Mouse (Mus musculus) frontal cortex, adult (tissue): ENCODE data around the gene Srrm4.

Experiments used
- ATAC-seq: cut with Nextera tagmentation; 2 replicates; pipeline ENCODE4 v1.9.2; 2017; ENCODE audit warnings: mild to moderate bottlenecking, moderate library complexity, mixed read lengths; ENCODE audit not compliant: low TSS enrichment

Srrm4 gene

DNA sequence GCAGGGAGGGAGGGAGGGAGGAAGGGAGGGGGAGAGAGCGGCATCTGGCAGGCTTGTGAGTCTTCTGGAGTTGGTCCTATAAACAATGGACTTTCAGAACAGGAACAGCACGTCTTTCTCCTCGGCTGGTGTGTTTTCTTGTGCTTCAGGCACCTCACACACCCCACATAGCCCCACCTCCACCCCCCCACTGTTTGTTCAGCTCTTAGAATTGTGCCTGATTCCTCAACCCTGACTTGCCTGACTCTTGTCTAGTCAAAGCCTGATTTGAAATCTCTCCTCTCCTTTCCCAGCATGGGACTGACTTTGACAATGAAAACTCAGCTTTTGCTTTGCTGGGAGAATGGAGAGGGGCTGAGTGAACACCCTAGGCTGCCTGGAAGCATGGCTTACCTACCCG is 184.3 kb downstream of the Srrm4 start:
- ATAC-seq = no peak

- ATAC-seq = no peak
These were observed 185.1 kb downstream of the Srrm4 start for GRCm38 (mm10) chr5:116406507-116406906.

DNA sequence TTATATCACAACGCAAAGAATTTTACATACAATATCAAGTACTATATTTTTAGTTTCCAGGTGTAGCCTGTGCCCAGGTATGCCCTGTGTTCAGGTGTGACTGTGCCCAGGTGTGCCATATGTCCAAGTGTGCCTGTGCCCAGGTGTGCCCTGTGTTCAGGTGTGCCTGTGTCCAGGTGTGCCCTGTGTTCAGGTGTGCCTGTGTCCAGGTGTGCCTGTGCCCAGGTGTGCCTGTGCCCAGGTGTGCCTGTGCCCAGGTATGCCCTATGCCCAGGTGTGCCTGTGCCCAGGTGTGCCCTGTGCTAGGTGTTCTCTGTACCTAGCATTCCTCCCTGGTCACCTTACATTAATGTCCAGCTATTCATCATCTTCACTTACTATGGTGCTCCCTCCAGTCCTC is 185.7 kb downstream of the Srrm4 start:
- no peak for ATAC-seq

DNA sequence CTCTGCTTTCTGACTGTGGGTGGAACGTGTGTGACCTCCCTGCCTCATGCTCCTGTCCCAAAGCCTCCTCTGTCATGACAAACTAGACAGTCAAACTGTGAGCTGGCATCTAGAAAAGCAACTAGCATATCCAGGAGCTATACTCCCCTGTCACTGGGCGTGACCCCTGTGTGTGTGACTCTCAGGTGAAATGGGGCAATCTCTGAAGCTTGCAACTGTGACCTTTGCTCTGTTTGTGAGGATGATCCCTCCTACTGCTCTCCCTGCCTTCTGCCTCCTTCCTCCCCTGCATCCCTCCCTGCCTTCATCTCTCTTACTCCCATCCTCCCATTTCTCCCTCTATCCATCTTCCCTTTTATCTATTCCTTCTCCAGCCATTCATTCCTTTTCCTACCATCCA is 187.6 kb downstream of the Srrm4 start:
- ATAC-seq = no peak

- no peak for ATAC-seq
These were observed 190.8 kb downstream of the Srrm4 start for GRCm38 (mm10) chr5:116400801-116401200.

DNA sequence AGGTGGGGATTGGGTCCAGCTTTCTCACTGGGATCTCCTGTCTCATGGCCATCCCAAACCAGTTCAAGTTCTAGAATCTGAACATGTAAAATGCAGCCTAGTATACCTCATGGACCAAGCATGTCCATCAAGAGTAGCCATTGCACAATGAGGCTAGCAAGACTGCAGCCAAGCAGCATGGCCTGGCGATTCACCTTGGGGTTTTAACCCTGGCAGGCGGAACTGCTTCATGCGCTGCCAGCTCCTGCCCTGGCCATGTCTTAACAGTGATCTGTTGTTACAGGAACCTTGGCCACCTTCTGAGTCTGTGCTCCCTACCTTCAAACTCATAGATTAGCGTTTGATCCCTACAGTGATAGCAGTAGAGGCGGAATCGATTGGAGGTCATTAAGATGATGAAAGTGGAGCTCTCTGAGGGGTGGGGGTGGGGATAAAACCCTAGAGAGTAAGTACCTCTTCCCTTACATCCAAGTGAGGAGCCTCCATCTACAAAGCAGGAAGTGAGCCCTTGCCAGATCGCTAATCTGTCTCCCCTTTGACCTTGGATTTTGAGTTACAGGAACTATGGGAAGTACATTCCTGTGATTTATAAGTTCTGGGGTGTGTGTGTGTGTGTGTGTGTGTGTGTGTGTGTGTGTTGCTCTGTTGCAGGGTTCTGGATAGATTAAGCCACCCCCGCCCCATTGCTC is 191.4 kb downstream of the Srrm4 start:
- no peak for ATAC-seq

DNA sequence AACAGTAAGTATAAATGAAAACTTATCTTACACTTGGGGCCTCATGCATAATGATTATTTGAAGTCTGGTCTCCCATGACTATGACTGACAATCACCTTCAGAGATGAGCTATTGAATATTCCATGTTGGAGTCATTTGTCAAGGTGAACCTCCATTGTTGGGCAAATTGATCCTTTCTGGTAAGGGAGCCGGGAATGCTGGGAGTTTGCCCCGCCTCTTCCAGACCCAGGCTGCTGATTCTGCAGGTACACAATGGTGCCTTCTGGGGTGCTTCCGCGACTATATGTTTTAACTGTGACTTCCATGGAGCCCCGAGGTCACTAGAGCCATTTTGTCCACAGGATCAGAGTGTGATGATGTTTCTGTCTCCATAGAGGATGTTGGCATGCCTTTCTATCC is 195.5 kb downstream of the Srrm4 start:
- ATAC-seq = no peak

GRCm38 (mm10) chr5:116392603-116393002 is 199.0 kb downstream of the Srrm4 start:
- no peak for ATAC-seq

DNA sequence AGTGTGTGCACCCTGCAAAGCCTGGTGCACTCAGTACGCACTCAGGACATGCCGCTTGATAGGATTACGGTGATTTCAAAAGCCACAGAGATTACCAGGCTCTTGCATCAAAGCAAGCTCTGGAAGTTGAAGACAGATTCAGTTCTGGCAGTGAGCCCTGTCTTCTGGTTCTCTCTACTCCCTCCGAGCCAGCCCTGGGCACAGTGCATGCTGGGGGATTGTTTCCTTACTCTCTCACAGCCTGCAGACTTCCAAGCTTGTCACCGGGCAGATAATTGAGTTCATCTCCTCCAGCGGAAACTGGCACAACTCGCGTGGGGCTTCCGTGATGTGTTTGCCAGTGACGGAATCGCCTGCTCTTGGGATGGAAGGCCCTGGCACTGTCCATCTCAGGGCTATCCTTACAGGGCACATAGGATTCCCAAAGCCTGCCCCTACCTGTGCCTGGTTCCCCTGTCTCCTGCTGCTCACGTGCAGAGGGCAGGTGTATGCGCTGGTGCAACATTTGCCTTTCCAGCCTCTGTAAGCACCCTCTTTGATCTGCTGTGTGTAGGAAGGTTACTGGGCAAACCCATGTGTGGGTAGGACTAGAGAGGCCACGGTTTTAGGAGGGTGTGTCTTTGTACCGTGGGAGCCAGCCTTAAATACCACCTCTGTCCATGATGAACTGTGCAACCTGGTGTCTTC is 201.6 kb downstream of the Srrm4 start:
- peak; percentile 81 for ATAC-seq

DNA sequence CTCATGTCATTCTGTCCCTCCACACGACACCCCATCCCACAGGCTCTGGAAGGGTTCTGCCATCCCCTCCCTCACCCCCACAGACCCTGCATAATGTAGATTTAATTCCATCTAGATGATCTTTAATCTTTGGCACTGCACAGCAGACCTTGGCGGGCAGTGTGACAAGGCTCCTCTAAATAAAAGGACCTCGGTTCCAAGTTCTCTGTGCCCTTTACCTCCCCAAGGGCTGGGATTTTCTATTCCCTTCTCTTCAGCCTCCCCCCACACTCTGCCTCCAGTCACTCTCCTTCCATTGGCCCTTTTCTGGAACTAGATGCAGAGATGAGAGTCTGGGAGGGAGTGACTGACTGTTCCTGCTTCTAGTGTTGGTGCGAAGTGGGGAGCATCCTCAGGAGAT is 202.3 kb downstream of the Srrm4 start:
- no peak for ATAC-seq
